Mouse (Mus musculus) frontal cortex, adult 2 months (tissue): Measurements from ENCODE around the gene Cnot10. TPM values are rescaled to one million over a fixed set of nuclear protein-coding genes. Genes with fewer than 3 reads are reported as not detected.

Experiments
- DNase-seq, 2 experiments: peaks; one replicate each; pipeline ENCODE4 v3.0.0; 2022; ENCODE audit warnings: low spot score in 1 of 2; ENCODE audit errors: extremely low spot score in 1 of 2
- polyA plus RNA-seq: library from polyadenylated mRNA; depleted of rRNA; stranded (reverse); fragments of >200 nt; gene quantifications from 2 replicates; pipeline ENCODE4 v1.2.3, GENCODE M21; 2012; rRNA removed

The Cnot10 gene
- polyA plus RNA-seq, 1 experiment, result 83.4 TPM

GRCm38 (mm10) chr9:114549117-114549516 is 90.9 kb downstream of the Cnot10 start:
- DNase-seq, result no peak

GRCm38 (mm10) chr9:114548496-114548895 is 91.5 kb downstream of the Cnot10 start:
- DNase-seq, result no peak

- no peak for DNase-seq
Measured at GRCm38 (mm10) chr9:114547643-114548077, 92.3 kb downstream of the Cnot10 start.

GRCm38 (mm10) chr9:114546765-114547164 is 93.2 kb downstream of the Cnot10 start:
- DNase-seq, result no peak

- no peak for DNase-seq
Measured at GRCm38 (mm10) chr9:114544754-114545393, 95.1 kb downstream of the Cnot10 start.

GRCm38 (mm10) chr9:114543882-114544753 is 95.9 kb downstream of the Cnot10 start:
- DNase-seq, result no peak

- DNase-seq, result no peak
Measured at GRCm38 (mm10) chr9:114541279-114541741, 98.7 kb downstream of the Cnot10 start.

GRCm38 (mm10) chr9:114538996-114539563 is 100.9 kb downstream of the Cnot10 start:
- no peak for DNase-seq

GRCm38 (mm10) chr9:114536628-114537027 is 103.4 kb downstream of the Cnot10 start:
- no peak for DNase-seq

Other genes with a start within 250 kb of the Cnot10 start
- 15.5 and 16.4 TPM in 2 replicates for gene Crtap, start 249.5 kb downstream of the Cnot10 start, polyA plus RNA-seq
- 23.3 and 23.9 TPM in 2 replicates for gene Glb1, start 239.1 kb downstream of the Cnot10 start, polyA plus RNA-seq
- 4.0 and 4.9 TPM in 2 replicates for gene Tmppe, start 239.1 kb downstream of the Cnot10 start, polyA plus RNA-seq
- gene Ccr4, start 135.3 kb downstream of the Cnot10 start, polyA plus RNA-seq, result not detected in 2 replicates
- 0.17 TPM in 1 of 2 replicates, not detected in the other for gene C130032M10Rik, start 124.5 kb downstream of the Cnot10 start, polyA plus RNA-seq
- gene Trim71, start 75.8 kb downstream of the Cnot10 start, polyA plus RNA-seq, result 0.13 and 0.26 TPM in 2 replicates
- 49.7 and 56.9 TPM in 2 replicates for gene Dync1li1, start 48.6 kb upstream of the Cnot10 start, polyA plus RNA-seq
- gene Cmtm6, start 90.9 kb upstream of the Cnot10 start, polyA plus RNA-seq, result 18.4 and 23.9 TPM in 2 replicates
- 9.5 and 9.8 TPM in 2 replicates for gene Cmtm7, start 141.7 kb upstream of the Cnot10 start, polyA plus RNA-seq
- 4.7 and 4.8 TPM in 2 replicates for gene Cmtm8, start 204.0 kb upstream of the Cnot10 start, polyA plus RNA-seq